Mouse (Mus musculus): ENCODE data around the gene Zfp366.

DNA sequence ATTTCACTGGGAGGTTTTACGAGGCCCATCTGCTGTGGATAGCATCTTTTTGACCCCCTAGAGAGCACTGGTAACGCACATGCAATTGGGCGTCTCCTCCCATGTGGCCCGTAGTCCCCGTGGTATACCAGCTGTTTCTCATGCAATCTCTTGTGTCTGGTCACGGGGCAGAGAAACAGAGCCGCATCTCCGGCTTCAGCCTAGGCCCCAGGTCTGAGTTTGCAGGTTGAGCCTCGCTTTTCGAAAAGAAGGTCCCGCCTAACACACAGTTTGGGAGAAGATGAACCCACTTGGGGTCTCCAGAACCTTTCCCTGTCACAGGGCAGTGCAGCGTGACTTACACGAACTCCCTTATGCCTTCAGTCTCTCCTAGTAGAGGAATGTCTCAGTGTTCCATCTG, 6.4 kb downstream of the Zfp366 start:
- TF ChIP-seq CTCF (IDR thresholded peaks at IDR 0.05; ENCODE audit: borderline replicate concordance, insufficient read depth, low read depth, low read length) (no peak), POLR2A (IDR thresholded peaks at IDR 0.05; ENCODE audit: borderline replicate concordance, insufficient read depth, low read length) (no peak)

Data from cerebellum, adult 2 months (tissue).